Comparison of ENCODE assay signal across 12 mouse cellular contexts in genomic region chr6:52490264-52490775, GRCm38 (mm10).
A peak's percentile ranks its signal among the peaks of the same experiment; 100 is the strongest.
DNase-seq lines count a peak whose midpoint lies in the region; TF ChIP-seq lines count a peak whose summit lies in the region.
"Had no signal": no experiment of that assay in that cellular context is flagged by ENCODE, and none has a peak within 500 bp of the region (broad histone marks: within the 10 kb centered on the region; RNA-seq: fewer than 3 reads in every experiment).

No protein-coding gene starts in this region.

- no peaks in the 10 kb centered on the region for H3K9me3 ChIP-seq in ES-Bruce4 (replicated peaks; ENCODE audit: control insufficient read depth, insufficient read depth, low read length, poor library complexity, severe bottlenecking)
- H3K9me3 ChIP-seq: limb, embryonic 15.5 days had no signal

- H3K27me3 ChIP-seq in heart, adult 2 months (ENCODE audit: control insufficient read depth, insufficient read depth, low read length): no peaks in the 10 kb centered on the region
- no peaks in the 10 kb centered on the region for H3K27me3 ChIP-seq in ES-Bruce4 (ENCODE audit: control insufficient read depth, insufficient read depth, low read length, poor library complexity, severe bottlenecking)
- H3K27me3 ChIP-seq: limb, embryonic 15.5 days had no signal

- no peak overlapping the region for H3K4me3 ChIP-seq in heart, adult 2 months
- no peak overlapping the region for H3K4me3 ChIP-seq in lung, adult 2 months (replicated peaks; ENCODE audit: extremely low read depth, low read depth, low read length)
- no peak overlapping the region for H3K4me3 ChIP-seq in ES-Bruce4 (ENCODE audit: low read depth, low read length)
- H3K4me3 ChIP-seq: erythroblast, embryonic 14.5 days; limb, embryonic 15.5 days had no signal

- intact Hi-C loops in heart, adult 2 months (cut with DNase I): no loop called here

- WGBS in heart, adult 2 months: 79% methylated on average over 14 of the region's 14 CpGs
- 81% methylated on average over 14 of the region's 14 CpGs for WGBS in lung, adult 2 months

- DNase-seq in heart, adult 2 months: no peak
- DNase-seq in heart, adult 8-10 months (ENCODE audit: low spot score): no peak
- no peak for DNase-seq in lung, adult 2 months
- DNase-seq in lung, postnatal 25 days (ENCODE audit: low spot score): no peak
- DNase-seq in induced T-regulatory cell, adult 2 months (ENCODE audit: low read depth): peak; percentile 6
- no peak for DNase-seq in gastrocnemius, adult 18-20 months (ENCODE audit: low spot score)
- DNase-seq in urinary bladder, adult 2 months (ENCODE audit: low spot score): no peak
- DNase-seq: right cerebral cortex, postnatal 4 days had no signal

- TF ChIP-seq EP300 in heart, adult 2 months (IDR thresholded peaks at IDR 0.05; ENCODE audit: insufficient read depth, low read depth, low read length): no peak
- no peak for TF ChIP-seq EP300 in ES-Bruce4 (IDR thresholded peaks at IDR 0.05; ENCODE audit: insufficient read depth, low read depth, low read length)

- peak; percentile 38 for TF ChIP-seq CTCF in heart, adult 2 months (IDR thresholded peaks at IDR 0.05)
- TF ChIP-seq CTCF in lung, adult 2 months (IDR thresholded peaks at IDR 0.05; ENCODE audit: insufficient read depth, low read length): 0 out of 2 replicates have a peak, but pooled peaks have one; percentile 8
- TF ChIP-seq CTCF in ES-Bruce4 (IDR thresholded peaks at IDR 0.05; ENCODE audit: low read depth, low read length): peak; percentile 44

- H3K79me2 ChIP-seq in heart, adult 2 months (replicated peaks; ENCODE audit: control insufficient read depth, insufficient read depth, low read length): no peaks in the 10 kb centered on the region

- no peak overlapping the region for H3K27ac ChIP-seq in heart, adult 2 months
- no peak overlapping the region for H3K27ac ChIP-seq in ES-Bruce4 (ENCODE audit: insufficient read depth, low read length)
- H3K27ac ChIP-seq: hindbrain, embryonic 14.5 days; limb, embryonic 15.5 days had no signal

- H3K36me3 ChIP-seq in heart, adult 2 months (ENCODE audit: control insufficient read depth, insufficient read depth, low read length): 0 out of 2 replicates have a peak, but pooled peaks cover 3% of the 10 kb centered on the region
- H3K36me3 ChIP-seq in ES-Bruce4 (ENCODE audit: control insufficient read depth, insufficient read depth, low read length, poor library complexity, severe bottlenecking): no peaks in the 10 kb centered on the region
- H3K36me3 ChIP-seq: limb, embryonic 15.5 days had no signal

- H3K4me1 ChIP-seq in heart, adult 2 months (ENCODE audit: control insufficient read depth, insufficient read depth, low read length): peaks cover 11% of the 10 kb centered on the region
- H3K4me1 ChIP-seq in lung, adult 2 months (ENCODE audit: control insufficient read depth, insufficient read depth, low read length): peaks cover 8% of the 10 kb centered on the region
- H3K4me1 ChIP-seq in ES-Bruce4 (ENCODE audit: control insufficient read depth, insufficient read depth, low read length): no peaks in the 10 kb centered on the region
- H3K4me1 ChIP-seq: limb, embryonic 15.5 days had no signal

- no peak for TF ChIP-seq POLR2A in heart, adult 2 months (IDR thresholded peaks at IDR 0.05; ENCODE audit: insufficient read depth, low read depth, low read length)
- TF ChIP-seq POLR2A in lung, adult 2 months (IDR thresholded peaks at IDR 0.05; ENCODE audit: borderline replicate concordance, extremely low read depth, low read depth, low read length): no peak
- no peak for TF ChIP-seq POLR2A in ES-Bruce4 (IDR thresholded peaks at IDR 0.05; ENCODE audit: insufficient read depth, low read length)

- H3K9ac ChIP-seq in heart, adult 2 months (ENCODE audit: low read depth, low read length): no peak overlapping the region
- H3K9ac ChIP-seq in ES-Bruce4 (ENCODE audit: low read depth, poor library complexity, severe bottlenecking): no peak overlapping the region
- H3K9ac ChIP-seq: hindbrain, embryonic 14.5 days; limb, embryonic 15.5 days had no signal
